Mouse (Mus musculus) liver, adult 2 months (tissue): ENCODE measurements around the gene Olfr462.

Source experiments
- CTCF ChIP-seq: fragments of 200-500 bp; IDR thresholded peaks from 2 replicates; pipeline ENCODE4 v1.5.1; 2011; ENCODE audit warnings: low read depth, low read length, control low read depth
- POLR2A ChIP-seq: fragments of 200-500 bp; IDR thresholded peaks from 2 replicates; pipeline ENCODE4 v1.6.1; 2011; ENCODE audit warnings: low read length, control low read depth; ENCODE audit not compliant: insufficient read depth; ENCODE audit errors: extremely low read depth

DNA sequence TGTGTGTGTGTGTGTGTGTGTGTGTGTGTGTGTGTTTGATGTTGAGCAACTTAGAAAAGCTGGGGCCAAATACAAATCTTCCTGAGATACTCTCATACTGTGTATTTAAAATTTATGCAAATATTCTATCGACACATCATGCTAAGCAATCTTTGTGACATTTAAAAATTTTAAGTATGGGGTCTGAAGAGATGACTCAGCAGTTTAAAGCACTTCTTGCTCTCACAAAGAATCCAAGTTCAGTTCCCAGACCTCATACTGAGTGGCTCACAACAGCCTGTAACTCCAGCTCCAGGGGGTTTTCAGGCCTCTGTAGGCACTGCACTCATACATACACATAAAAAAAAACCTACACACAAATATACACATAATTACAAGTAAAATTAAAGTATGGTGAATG is 23.9 kb upstream of the Olfr462 start:
- no peak for TF ChIP-seq CTCF
- no peak for TF ChIP-seq POLR2A
